Comparison of ENCODE assay signal across 8 mouse cellular contexts in the genomic region with DNA sequence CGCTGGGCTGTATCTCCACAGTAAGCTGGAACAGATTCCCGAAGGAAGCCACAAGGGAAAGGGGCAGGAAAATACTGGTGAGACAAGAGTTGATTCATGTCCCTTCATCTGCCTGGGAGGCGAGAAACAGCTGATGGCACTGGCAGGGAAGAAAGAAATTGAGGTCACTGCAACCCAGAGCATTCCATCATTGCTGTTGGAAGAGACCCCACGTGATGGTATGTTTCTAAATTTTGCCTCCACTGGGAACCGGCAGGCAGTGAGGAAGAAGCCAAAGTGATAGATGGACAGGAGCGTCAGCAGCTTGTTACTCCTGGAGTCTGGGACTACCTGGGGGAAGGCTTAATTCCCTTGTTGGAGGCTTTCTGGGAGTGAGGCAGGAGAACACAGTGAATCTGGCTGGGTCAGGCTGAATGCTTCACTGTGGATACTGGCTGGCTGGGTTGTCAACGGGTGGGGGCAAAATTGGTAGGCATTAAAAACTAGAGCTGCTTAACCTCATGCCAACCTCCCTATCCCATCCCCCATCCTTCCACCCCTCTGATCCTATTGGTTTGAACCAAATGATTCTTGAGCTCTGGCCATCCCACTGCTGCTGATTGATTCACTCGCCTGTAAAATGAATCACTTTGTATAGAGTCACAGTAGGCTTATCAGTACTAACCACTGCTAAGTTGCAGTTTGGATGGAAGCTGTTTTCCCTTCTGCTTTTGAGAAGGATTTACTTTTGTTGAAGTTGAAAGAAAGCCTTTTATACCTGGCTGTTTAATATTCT.
A peak's percentile ranks its signal among the peaks of the same experiment; 100 is the strongest.
DNase-seq lines count a peak whose midpoint lies in the region; ATAC-seq lines count a peak whose summit lies in the region.
"Had no signal": no experiment of that assay in that cellular context is flagged by ENCODE, and none has a peak within 500 bp of the region (broad histone marks: within the 10 kb centered on the region; RNA-seq: fewer than 3 reads in every experiment).

No protein-coding gene starts in this region.

- peak; percentile 79 for DNase-seq in cerebellum, adult 11 months
- peak; percentile 83 to 89 for DNase-seq in cerebellum, postnatal 25 days
- peak; percentile 55 to 70 for DNase-seq in heart, adult 18-20 months
- peak; percentile 71 to 79 for DNase-seq in layer of hippocampus, postnatal 10 days (ENCODE audit: low spot score in 2 of 2)
- no peak for DNase-seq in urinary bladder, postnatal 14 days (ENCODE audit: low spot score)
- no peak for DNase-seq in thymus, postnatal 0 days (ENCODE audit: low spot score)
- DNase-seq: liver, embryonic 13.5 days had no signal

- H3K4me3 ChIP-seq in neural tube, embryonic 13.5 days, result peak overlapping the region; percentile 44
- H3K4me3 ChIP-seq: liver, embryonic 13.5 days had no signal

- no peaks in the 10 kb centered on the region for H3K9me3 ChIP-seq in neural tube, embryonic 13.5 days
- H3K9me3 ChIP-seq: liver, embryonic 13.5 days had no signal

- H3K4me1 ChIP-seq in neural tube, embryonic 13.5 days (replicated peaks), result peaks cover 77% of the 10 kb centered on the region
- H3K4me1 ChIP-seq: liver, embryonic 13.5 days had no signal

- H3K4me2 ChIP-seq in neural tube, embryonic 13.5 days, result peak overlapping the region; percentile 65
- H3K4me2 ChIP-seq: liver, embryonic 13.5 days had no signal

- WGBS in neural tube, embryonic 13.5 days, result 7% methylated on average over 8 of the region's 8 CpGs

- peak overlapping the region; percentile 93 for H3K27ac ChIP-seq in neural tube, embryonic 13.5 days (replicated peaks)
- H3K27ac ChIP-seq: liver, embryonic 13.5 days had no signal

- H3K9ac ChIP-seq in neural tube, embryonic 13.5 days, result peak overlapping the region; percentile 73
- H3K9ac ChIP-seq: liver, embryonic 13.5 days had no signal

- H3K36me3 ChIP-seq in neural tube, embryonic 13.5 days, result 0 out of 2 replicates have a peak, but pooled peaks cover under 1% of the 10 kb centered on the region
- H3K36me3 ChIP-seq: liver, embryonic 13.5 days had no signal

- ATAC-seq in neural tube, embryonic 13.5 days (ENCODE audit: low read depth), result peak; percentile 79

- no peaks in the 10 kb centered on the region for H3K27me3 ChIP-seq in neural tube, embryonic 13.5 days
- H3K27me3 ChIP-seq: liver, embryonic 13.5 days had no signal

Comparison
In these comparisons a context has a peak if more than half of its experiments do, and no peak if none do; other contexts are left out.
1. DNase-seq: peak in cerebellum, adult 11 months (single experiment), cerebellum, postnatal 25 days (2 of 2), heart, adult 18-20 months (2 of 2) and layer of hippocampus, postnatal 10 days (2 of 2); none in urinary bladder, postnatal 14 days (single experiment) and thymus, postnatal 0 days (single experiment).